Mouse (Mus musculus): ENCODE results near the gene Traf7. TPM values are rescaled to one million over a fixed set of nuclear protein-coding genes. Genes with fewer than 3 reads are reported as not detected.

The Traf7 gene
- total and polyA plus RNA-seq, 3 experiments, result 41.9 to 93.4 (median 46.5) TPM

DNA sequence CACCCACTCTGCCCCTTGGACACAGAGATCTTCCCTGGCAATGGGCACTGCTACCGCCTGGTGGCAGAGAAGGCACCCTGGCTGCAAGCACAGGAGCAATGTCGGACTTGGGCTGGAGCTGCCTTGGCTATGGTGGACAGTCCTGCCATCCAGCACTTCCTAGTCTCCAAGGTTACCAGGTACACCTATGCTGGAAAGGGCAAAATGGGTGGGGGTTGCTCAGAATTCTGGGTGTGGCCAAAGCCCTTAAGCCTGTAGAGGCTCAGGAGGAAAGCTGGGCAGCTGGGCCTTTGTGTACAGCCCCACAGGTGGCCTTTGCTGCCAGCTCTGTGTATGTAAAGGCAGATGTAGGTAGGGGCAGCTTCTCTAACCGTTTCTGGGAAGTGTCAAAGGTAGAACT, 38.1 kb upstream of the Traf7 start:
- no peak for DNase-seq
- H3K9ac ChIP-seq (ENCODE audit: low read depth, low read length), result no peak overlapping the region
- peaks cover 3% of the 10 kb centered on the region for H3K36me3 ChIP-seq (ENCODE audit: control insufficient read depth, insufficient read depth, low read length)
- peaks cover 7% of the 10 kb centered on the region for H3K79me2 ChIP-seq (replicated peaks; ENCODE audit: control insufficient read depth, insufficient read depth, low read length)
- H3K4me3 ChIP-seq, result no peak overlapping the region
- H3K27ac ChIP-seq, result no peak overlapping the region
- H3K4me1 ChIP-seq (ENCODE audit: control insufficient read depth, insufficient read depth, low read length), result peaks cover 11% of the 10 kb centered on the region
- WGBS, result 87% methylated on average over 3 of the region's 3 CpGs
- H3K27me3 ChIP-seq (ENCODE audit: control insufficient read depth, insufficient read depth, low read length), result no peaks in the 10 kb centered on the region
- TF ChIP-seq EP300 (IDR thresholded peaks at IDR 0.05; ENCODE audit: insufficient read depth, low read depth, low read length), result no peak
- TF ChIP-seq POLR2A (IDR thresholded peaks at IDR 0.05; ENCODE audit: insufficient read depth, low read depth, low read length), result no peak
- no peak for TF ChIP-seq CTCF (IDR thresholded peaks at IDR 0.05)
- intact Hi-C loops (cut with DNase I), result no loop called here

DNA sequence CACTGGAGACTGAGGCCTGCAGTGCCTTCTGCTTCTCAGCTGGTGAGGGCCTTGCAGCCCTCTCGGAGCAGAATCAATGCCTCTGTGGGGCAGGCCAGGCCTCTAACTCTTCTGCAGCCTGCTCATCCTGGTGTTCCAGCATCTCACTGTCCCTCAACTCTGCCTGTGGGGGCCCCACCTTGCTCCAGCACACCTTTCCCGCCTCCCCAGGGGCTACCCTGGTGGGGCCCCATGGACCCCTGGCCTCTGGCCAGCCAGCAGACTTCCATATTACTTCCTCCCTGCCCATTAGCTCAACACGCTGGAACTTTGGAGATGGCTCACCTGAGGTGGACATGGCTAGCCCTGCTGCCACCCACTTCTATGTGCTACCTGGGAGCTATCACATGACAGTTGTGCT, 37.4 kb upstream of the Traf7 start:
- Histone ChIP-seq H3K9ac (ENCODE audit: low read depth, low read length) (no peak overlapping the region), H3K27ac (no peak overlapping the region), H3K4me3 (no peak overlapping the region), H3K79me2 (replicated peaks; ENCODE audit: control insufficient read depth, insufficient read depth, low read length) (peaks cover 10% of the 10 kb centered on the region), H3K4me1 (ENCODE audit: control insufficient read depth, insufficient read depth, low read length) (peaks cover 17% of the 10 kb centered on the region), H3K36me3 (ENCODE audit: control insufficient read depth, insufficient read depth, low read length) (peaks cover 8% of the 10 kb centered on the region), H3K27me3 (ENCODE audit: control insufficient read depth, insufficient read depth, low read length) (no peaks in the 10 kb centered on the region)
- intact Hi-C loops (cut with DNase I), result no loop called here
- no peak for TF ChIP-seq EP300 (IDR thresholded peaks at IDR 0.05; ENCODE audit: insufficient read depth, low read depth, low read length)
- no peak for TF ChIP-seq CTCF (IDR thresholded peaks at IDR 0.05)
- no peak for TF ChIP-seq POLR2A (IDR thresholded peaks at IDR 0.05; ENCODE audit: insufficient read depth, low read depth, low read length)
- peak in 1 of 2 experiments; percentile 16 for DNase-seq
- 90% methylated on average over 3 of the region's 3 CpGs for WGBS

DNA sequence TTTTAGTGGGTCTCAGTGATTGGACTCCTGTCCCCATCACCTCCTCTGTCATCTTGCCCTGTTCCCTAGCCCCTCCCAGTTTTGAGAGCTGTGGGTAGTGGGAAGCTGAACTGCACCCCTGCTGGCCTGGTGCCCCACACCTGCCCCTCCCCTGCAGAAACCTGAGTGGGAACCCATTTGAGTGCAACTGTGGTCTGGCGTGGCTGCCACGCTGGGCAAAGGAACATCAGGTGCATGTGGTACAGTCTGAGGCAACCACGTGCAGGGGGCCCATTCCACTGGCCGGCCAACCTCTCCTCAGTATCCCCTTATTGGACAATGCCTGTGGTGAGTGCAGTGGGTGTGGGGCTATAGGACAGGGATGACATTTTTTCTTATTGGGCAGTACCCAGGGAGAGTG, 36.7 kb upstream of the Traf7 start:
- Histone ChIP-seq H3K79me2 (replicated peaks; ENCODE audit: control insufficient read depth, insufficient read depth, low read length) (peaks cover 11% of the 10 kb centered on the region), H3K4me3 (no peak overlapping the region), H3K27me3 (ENCODE audit: control insufficient read depth, insufficient read depth, low read length) (no peaks in the 10 kb centered on the region), H3K9ac (ENCODE audit: low read depth, low read length) (no peak overlapping the region), H3K27ac (no peak overlapping the region), H3K36me3 (ENCODE audit: control insufficient read depth, insufficient read depth, low read length) (peaks cover 9% of the 10 kb centered on the region), H3K4me1 (ENCODE audit: control insufficient read depth, insufficient read depth, low read length) (peaks cover 19% of the 10 kb centered on the region)
- TF ChIP-seq CTCF (IDR thresholded peaks at IDR 0.05) (no peak), POLR2A (IDR thresholded peaks at IDR 0.05; ENCODE audit: insufficient read depth, low read depth, low read length) (no peak), EP300 (IDR thresholded peaks at IDR 0.05; ENCODE audit: insufficient read depth, low read depth, low read length) (no peak)
- 87% methylated on average over 4 of the region's 4 CpGs for WGBS
- peak in 1 of 2 experiments; percentile 19 for DNase-seq
- intact Hi-C loops (cut with DNase I), result no loop called here

DNA sequence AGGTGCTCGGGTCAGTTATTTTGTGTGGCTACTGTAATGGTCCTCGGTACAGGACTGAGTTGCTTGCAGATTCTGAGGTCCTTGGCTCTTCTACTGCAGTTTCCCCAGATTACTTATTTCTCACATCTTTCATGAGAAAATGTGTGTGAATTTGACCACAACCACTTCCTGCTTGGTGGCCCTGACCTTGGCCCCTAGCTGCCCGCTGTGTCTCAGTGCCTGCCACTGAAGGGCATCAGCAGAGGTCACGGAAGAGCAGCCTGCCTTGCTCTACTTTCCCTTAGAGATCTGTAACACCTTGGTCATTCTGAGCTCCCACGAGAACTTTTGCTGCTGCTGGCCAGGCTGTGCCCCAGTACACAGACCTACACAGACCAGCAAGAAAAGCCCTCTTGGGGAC, 35.9 kb upstream of the Traf7 start:
- Histone ChIP-seq H3K4me1 (ENCODE audit: control insufficient read depth, insufficient read depth, low read length) (peaks cover 21% of the 10 kb centered on the region), H3K4me3 (no peak overlapping the region), H3K27me3 (ENCODE audit: control insufficient read depth, insufficient read depth, low read length) (no peaks in the 10 kb centered on the region), H3K9ac (ENCODE audit: low read depth, low read length) (no peak overlapping the region), H3K79me2 (replicated peaks; ENCODE audit: control insufficient read depth, insufficient read depth, low read length) (peaks cover 11% of the 10 kb centered on the region), H3K27ac (no peak overlapping the region), H3K36me3 (ENCODE audit: control insufficient read depth, insufficient read depth, low read length) (peaks cover 12% of the 10 kb centered on the region)
- intact Hi-C loops (cut with DNase I), result no loop called here
- WGBS, result 68% methylated on average over 5 of the region's 5 CpGs
- TF ChIP-seq CTCF (IDR thresholded peaks at IDR 0.05) (no peak), POLR2A (IDR thresholded peaks at IDR 0.05; ENCODE audit: insufficient read depth, low read depth, low read length) (no peak), EP300 (IDR thresholded peaks at IDR 0.05; ENCODE audit: insufficient read depth, low read depth, low read length) (no peak)
- DNase-seq, result peak in 1 of 2 experiments; percentile 16

DNA sequence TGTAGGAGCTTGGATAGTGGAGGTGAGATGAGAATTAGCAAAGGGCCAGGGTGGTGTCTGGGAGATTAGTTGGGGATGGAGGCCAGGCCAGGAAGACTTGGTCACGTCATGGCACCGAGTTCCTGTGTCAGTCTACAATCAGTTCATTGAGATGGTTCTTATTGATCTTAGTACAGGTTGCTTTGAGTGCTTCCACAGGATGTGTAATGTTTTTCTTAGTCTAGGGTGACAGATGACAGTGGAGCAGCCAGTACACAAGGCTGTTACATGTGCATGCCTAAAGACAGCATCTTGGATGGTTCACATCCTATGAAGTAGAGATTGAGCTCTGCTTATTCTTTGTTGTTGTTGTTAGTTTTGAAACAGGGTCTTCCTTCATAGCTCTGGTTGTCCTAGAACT, 33.9 kb upstream of the Traf7 start:
- Histone ChIP-seq H3K27ac (no peak overlapping the region), H3K4me3 (no peak overlapping the region), H3K4me1 (ENCODE audit: control insufficient read depth, insufficient read depth, low read length) (peaks cover 30% of the 10 kb centered on the region), H3K79me2 (replicated peaks; ENCODE audit: control insufficient read depth, insufficient read depth, low read length) (peaks cover 13% of the 10 kb centered on the region), H3K9ac (ENCODE audit: low read depth, low read length) (no peak overlapping the region), H3K27me3 (ENCODE audit: control insufficient read depth, insufficient read depth, low read length) (no peaks in the 10 kb centered on the region), H3K36me3 (ENCODE audit: control insufficient read depth, insufficient read depth, low read length) (peaks cover 24% of the 10 kb centered on the region)
- no peak for TF ChIP-seq POLR2A (IDR thresholded peaks at IDR 0.05; ENCODE audit: insufficient read depth, low read depth, low read length)
- TF ChIP-seq EP300 (IDR thresholded peaks at IDR 0.05; ENCODE audit: insufficient read depth, low read depth, low read length), result no peak
- no peak for TF ChIP-seq CTCF (IDR thresholded peaks at IDR 0.05)
- intact Hi-C loops (cut with DNase I), result no loop called here
- 68% methylated on average over 2 of the region's 2 CpGs for WGBS
- DNase-seq, result peak in 1 of 2 experiments; percentile 16

DNA sequence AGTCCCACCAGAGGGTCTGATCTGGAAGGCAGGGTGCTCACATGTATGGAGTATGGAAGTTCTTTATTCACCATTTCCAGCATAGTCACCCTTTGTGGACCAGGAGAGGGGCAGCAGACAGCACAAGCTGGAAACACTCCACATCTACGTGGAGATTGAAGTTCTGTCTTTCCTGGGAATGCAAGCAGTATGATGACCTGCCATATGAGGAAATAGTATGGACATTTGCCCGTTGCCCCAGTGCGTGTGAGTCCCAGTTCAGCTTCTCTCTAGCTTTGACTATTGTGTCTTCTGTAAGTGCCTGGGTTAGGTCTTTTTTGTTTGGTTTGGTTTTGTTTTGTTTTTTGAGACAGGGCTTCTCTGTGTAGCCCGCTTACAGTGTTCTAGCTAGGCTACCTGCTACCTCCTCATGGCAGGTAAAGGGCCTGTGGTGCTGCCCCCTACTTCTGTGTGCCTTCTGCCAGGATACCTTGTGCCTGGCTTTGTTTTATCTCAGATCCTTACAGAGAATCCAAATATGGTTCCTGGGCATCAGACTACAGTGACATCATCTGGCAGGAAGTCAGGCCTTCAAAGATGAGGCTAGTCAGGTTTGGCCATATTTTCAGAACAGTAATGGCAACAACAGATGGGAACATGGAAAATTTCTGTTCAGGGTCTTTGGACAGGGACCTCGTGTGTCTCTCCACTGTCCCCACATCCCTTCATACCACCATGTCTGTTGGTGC, 32.7 kb upstream of the Traf7 start:
- H3K4me1 ChIP-seq (ENCODE audit: control insufficient read depth, insufficient read depth, low read length), result peaks cover 30% of the 10 kb centered on the region
- 63% methylated on average over 5 of the region's 5 CpGs for WGBS
- peaks cover 13% of the 10 kb centered on the region for H3K79me2 ChIP-seq (replicated peaks; ENCODE audit: control insufficient read depth, insufficient read depth, low read length)
- peaks cover 29% of the 10 kb centered on the region for H3K36me3 ChIP-seq (ENCODE audit: control insufficient read depth, insufficient read depth, low read length)
- peak overlapping the region; percentile 44 for H3K27ac ChIP-seq
- no peak for TF ChIP-seq CTCF (IDR thresholded peaks at IDR 0.05)
- TF ChIP-seq POLR2A (IDR thresholded peaks at IDR 0.05; ENCODE audit: insufficient read depth, low read depth, low read length), result no peak
- no peak for TF ChIP-seq EP300 (IDR thresholded peaks at IDR 0.05; ENCODE audit: insufficient read depth, low read depth, low read length)
- DNase-seq, result peak in 1 of 2 experiments; percentile 17
- no peaks in the 10 kb centered on the region for H3K27me3 ChIP-seq (ENCODE audit: control insufficient read depth, insufficient read depth, low read length)
- no peak overlapping the region for H3K4me3 ChIP-seq
- intact Hi-C loops (cut with DNase I), result no loop called here
- no peak overlapping the region for H3K9ac ChIP-seq (ENCODE audit: low read depth, low read length)
